Mouse (Mus musculus) olfactory bulb, adult 2 months (tissue): ENCODE measurements around the gene Abl1.

Experiments
- CTCF ChIP-seq: fragments of 200-500 bp; IDR thresholded peaks from 2 replicates; pipeline ENCODE4 v1.5.1; 2012; ENCODE audit warnings: low read depth, mild to moderate bottlenecking, low read length, moderate library complexity; ENCODE audit not compliant: insufficient read depth
- POLR2A ChIP-seq: fragments of 200-500 bp; IDR thresholded peaks from 2 replicates; pipeline ENCODE4 v1.6.1; 2012; ENCODE audit warnings: mild to moderate bottlenecking, low read depth, low read length, moderate library complexity; ENCODE audit not compliant: insufficient read depth

- TF ChIP-seq POLR2A (no peak), CTCF (no peak)
Observed at GRCm38 (mm10) chr2:31788227-31788626, 100.1 kb downstream of the Abl1 start.
